Mouse (Mus musculus) myocyte (in vitro differentiated cells): ENCODE data around the gene Gm17124.
"Not testable (repeated sequence)": the region's sequence is repeated elsewhere in the genome, so short reads cannot be mapped to it uniquely, and the experiment has no call there.

Experiments used
- CEBPB ChIP-seq: IDR thresholded peaks from 2 replicates; pipeline ENCODE4 v1.6.1; 2011; ENCODE audit warnings: mild to moderate bottlenecking, moderate library complexity; ENCODE audit not compliant: poor library complexity, insufficient read depth, severe bottlenecking
- MAX ChIP-seq: IDR thresholded peaks from one replicate; pipeline ENCODE4 v1.6.1; 2011; ENCODE audit warnings: low read depth, mild to moderate bottlenecking, control low read depth
- POLR2A ChIP-seq: IDR thresholded peaks from one replicate; pipeline ENCODE4 v1.6.1; 2011; ENCODE audit warnings: low read depth, mild to moderate bottlenecking, control low read depth, moderate library complexity; ENCODE audit not compliant: insufficient read length
- USF1 ChIP-seq: IDR thresholded peaks from one replicate; pipeline ENCODE4 v1.6.1; 2011; ENCODE audit warnings: low read depth, mild to moderate bottlenecking, control low read depth, moderate library complexity

DNA sequence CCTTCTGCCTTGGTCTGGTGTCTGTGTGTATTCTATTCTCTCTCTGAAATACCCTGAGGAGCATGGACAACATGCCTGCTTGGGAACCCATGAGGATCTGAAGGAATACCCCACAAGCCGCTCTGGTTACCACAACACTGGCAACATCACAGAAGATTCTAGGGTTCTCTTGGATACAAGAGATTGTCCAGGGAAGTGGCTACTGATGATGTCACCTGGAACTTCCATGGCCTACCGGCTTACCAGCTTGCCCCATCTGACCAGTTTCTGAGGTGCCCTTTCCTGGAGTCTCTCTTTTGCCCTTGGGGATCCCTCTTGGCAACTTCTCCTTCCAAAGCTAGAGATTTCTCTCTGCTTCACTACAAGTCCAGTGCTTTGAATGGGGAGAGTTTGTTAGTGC, 42.1 kb upstream of the Gm17124 start, which contains the start of gene Gm3633:
- TF ChIP-seq POLR2A, MAX, CEBPB, USF1: not testable (repeated sequence)
